Mouse (Mus musculus) lung, adult 2 months (tissue): Measurements from ENCODE around the gene Cacna1c.

Experiments
- CTCF ChIP-seq: fragments of 200-500 bp; IDR thresholded peaks from 2 replicates; pipeline ENCODE4 v1.5.1; 2011; ENCODE audit warnings: mild to moderate bottlenecking, low read length, control low read depth; ENCODE audit not compliant: insufficient read depth
- POLR2A ChIP-seq: fragments of 200-500 bp; IDR thresholded peaks from 2 replicates; pipeline ENCODE4 v1.6.1; 2011; ENCODE audit warnings: low read depth, mild to moderate bottlenecking, control low read depth, low read length, borderline replicate concordance; ENCODE audit errors: extremely low read depth

GRCm38 (mm10) chr6:118644866-118645265, 551.4 kb downstream of the Cacna1c start:
- no peak for TF ChIP-seq POLR2A
- no peak for TF ChIP-seq CTCF
